Mouse (Mus musculus) lung, embryonic 14.5 days (tissue): ENCODE measurements at regions not wholly inside any gene's neighbourhood (a gene's known extent, or its start where the extent isn't known, plus 50 kb on each side); places are given as distances from the start of the nearest gene placed in this dataset.

Source experiments
- ATAC-seq: fragments of 200-750 bp; cut with Nextera tagmentation; 2 replicates; pipeline ENCODE4 v1.8.0; 2017; ENCODE audit warnings: mild to moderate bottlenecking, moderate TSS enrichment, moderate library complexity; ENCODE audit not compliant: insufficient read depth
- DNase-seq: peaks from one replicate; pipeline ENCODE4 v3.0.0-alpha.2; 2015
- H3K27ac ChIP-seq: fragments of 300-500 bp; sonication (generic); 2 replicates; pipeline ENCODE4 v1.5.1; 2014; ENCODE audit warnings: low read depth, mild to moderate bottlenecking, moderate library complexity
- H3K27me3 ChIP-seq: fragments of 300-500 bp; sonication (generic); 2 replicates; pipeline ENCODE4 v1.6.1; 2014; ENCODE audit warnings: low read length, control low read depth; ENCODE audit not compliant: insufficient read depth
- H3K36me3 ChIP-seq: fragments of 300-500 bp; sonication (generic); 2 replicates; pipeline ENCODE4 v1.6.1; 2014; ENCODE audit warnings: control low read depth; ENCODE audit not compliant: insufficient read depth
- H3K4me1 ChIP-seq: fragments of 300-500 bp; sonication (generic); 2 replicates; pipeline ENCODE4 v1.6.1; 2014; ENCODE audit warnings: antibody characterized with exemption, control low read depth; ENCODE audit not compliant: insufficient read depth
- H3K4me2 ChIP-seq: fragments of 300-500 bp; sonication (generic); 2 replicates; pipeline ENCODE4 v1.6.1; 2014; ENCODE audit warnings: mild to moderate bottlenecking
- H3K4me3 ChIP-seq: fragments of 300-500 bp; sonication (generic); 2 replicates; pipeline ENCODE4 v1.5.1; 2014; ENCODE audit warnings: low read depth, low read length
- H3K9ac ChIP-seq: fragments of 300-500 bp; sonication (generic); 2 replicates; pipeline ENCODE4 v1.6.1; 2014
- H3K9me3 ChIP-seq: fragments of 300-500 bp; sonication (generic); 2 replicates; pipeline ENCODE4 v1.6.1; 2016; ENCODE audit warnings: low read depth, low read length, control low read depth
- CTCF ChIP-seq: IDR thresholded peaks from 2 replicates; pipeline ENCODE4 v1.5.1; 2016; ENCODE audit warnings: antibody characterized with exemption, low read depth
- WGBS: fragments of 180-500 bp; shearing (Covaris S2); extraction: QIAGEN DNeasy Blood & Tissue Kit; methylation state at CpG from one replicate; pipeline ENCODE4 v1.1.7; 2014; 5-methylcytosine and 5-hydroxymethylcytosine counted together

- DNase-seq (no peak), ATAC-seq (no peak)
- no peak overlapping the region for H3K27ac ChIP-seq
- no peak overlapping the region for H3K9ac ChIP-seq
- H3K9me3 ChIP-seq, result no peaks in the 10 kb centered on the region
- TF ChIP-seq CTCF, result no peak
- 90% methylated on average over 3 of the region's 3 CpGs for WGBS
- H3K27me3 ChIP-seq, result no peaks in the 10 kb centered on the region
- no peak overlapping the region for H3K4me2 ChIP-seq
- H3K4me1 ChIP-seq, result no peaks in the 10 kb centered on the region
- no peaks in the 10 kb centered on the region for H3K36me3 ChIP-seq
- H3K4me3 ChIP-seq, result no peak overlapping the region
Measured at GRCm38 (mm10) chr9:91957061-91957460, 235.7 kb upstream of the Plscr5 start.

- no peak overlapping the region for H3K4me3 ChIP-seq
- H3K4me2 ChIP-seq, result no peak overlapping the region
- H3K27ac ChIP-seq, result no peak overlapping the region
- H3K4me1 ChIP-seq, result no peaks in the 10 kb centered on the region
- DNase-seq, result no peak
- no peaks in the 10 kb centered on the region for H3K36me3 ChIP-seq
- TF ChIP-seq CTCF, result no peak
- WGBS, result 55% methylated on average over 1 of the region's 1 CpGs
- no peak overlapping the region for H3K9ac ChIP-seq
- no peaks in the 10 kb centered on the region for H3K9me3 ChIP-seq
- ATAC-seq, result no peak
- H3K27me3 ChIP-seq, result no peaks in the 10 kb centered on the region
Measured at GRCm38 (mm10) chr9:91948746-91949145, 244.0 kb upstream of the Plscr5 start.

GRCm38 (mm10) chr9:91942001-91942400, 250.7 kb upstream of the Plscr5 start:
- no peak for TF ChIP-seq CTCF
- Histone ChIP-seq H3K4me1 (no peaks in the 10 kb centered on the region), H3K27ac (no peak overlapping the region), H3K27me3 (no peaks in the 10 kb centered on the region), H3K36me3 (no peaks in the 10 kb centered on the region), H3K9ac (no peak overlapping the region), H3K9me3 (no peaks in the 10 kb centered on the region), H3K4me2 (no peak overlapping the region), H3K4me3 (no peak overlapping the region)
- peak; percentile 17 for DNase-seq
- WGBS, result 39% methylated on average over 1 of the region's 1 CpGs
- ATAC-seq, result no peak

- Histone ChIP-seq H3K4me3 (no peak overlapping the region), H3K9me3 (no peaks in the 10 kb centered on the region), H3K27ac (no peak overlapping the region), H3K27me3 (no peaks in the 10 kb centered on the region), H3K4me1 (no peaks in the 10 kb centered on the region), H3K9ac (no peak overlapping the region), H3K4me2 (no peak overlapping the region), H3K36me3 (no peaks in the 10 kb centered on the region)
- TF ChIP-seq CTCF, result no peak
- WGBS, result 75% methylated on average over 4 of the region's 4 CpGs
- DNase-seq (no peak), ATAC-seq (no peak)
Measured at GRCm38 (mm10) chr9:91938729-91939128, 254.0 kb upstream of the Plscr5 start.

GRCm38 (mm10) chr9:91904066-91904465, 288.7 kb upstream of the Plscr5 start:
- no peaks in the 10 kb centered on the region for H3K9me3 ChIP-seq
- DNase-seq (no peak), ATAC-seq (no peak)
- WGBS, result 82% methylated on average over 5 of the region's 5 CpGs
- H3K36me3 ChIP-seq, result no peaks in the 10 kb centered on the region
- no peak overlapping the region for H3K27ac ChIP-seq
- H3K4me1 ChIP-seq, result no peaks in the 10 kb centered on the region
- H3K4me3 ChIP-seq, result no peak overlapping the region
- no peak overlapping the region for H3K4me2 ChIP-seq
- H3K27me3 ChIP-seq, result no peaks in the 10 kb centered on the region
- no peak for TF ChIP-seq CTCF
- no peak overlapping the region for H3K9ac ChIP-seq

- Histone ChIP-seq H3K36me3 (no peaks in the 10 kb centered on the region), H3K4me1 (no peaks in the 10 kb centered on the region), H3K4me2 (no peak overlapping the region), H3K27me3 (no peaks in the 10 kb centered on the region), H3K9me3 (no peaks in the 10 kb centered on the region), H3K27ac (no peak overlapping the region), H3K4me3 (no peak overlapping the region), H3K9ac (no peak overlapping the region)
- no peak for ATAC-seq
- no peak for TF ChIP-seq CTCF
- DNase-seq, result no peak
Measured at GRCm38 (mm10) chr9:91900956-91901355, 291.8 kb upstream of the Plscr5 start.

- Histone ChIP-seq H3K4me3 (no peak overlapping the region), H3K4me2 (no peak overlapping the region)
- WGBS, result 58% methylated on average over 1 of the region's 1 CpGs
Measured at GRCm38 (mm10) chr9:91876823-91877222, 315.9 kb upstream of the Plscr5 start.

GRCm38 (mm10) chr9:91831556-91831955, 361.2 kb upstream of the Plscr5 start:
- 50% methylated on average over 3 of the region's 3 CpGs for WGBS
- H3K27ac ChIP-seq, result no peak overlapping the region
- ATAC-seq, result no peak

More at GRCm38 (mm10) chr9:91876823-91877222, 315.9 kb upstream of the Plscr5 start:
- no peak for TF ChIP-seq CTCF
- Histone ChIP-seq H3K36me3 (no peaks in the 10 kb centered on the region), H3K27ac (no peak overlapping the region), H3K9me3 (no peaks in the 10 kb centered on the region), H3K4me1 (no peaks in the 10 kb centered on the region), H3K27me3 (no peaks in the 10 kb centered on the region), H3K9ac (no peak overlapping the region)
- no peak for DNase-seq
- ATAC-seq, result no peak

More at GRCm38 (mm10) chr9:91831556-91831955, 361.2 kb upstream of the Plscr5 start:
- Histone ChIP-seq H3K27me3 (no peaks in the 10 kb centered on the region), H3K9ac (no peak overlapping the region), H3K9me3 (no peaks in the 10 kb centered on the region), H3K4me3 (no peak overlapping the region), H3K4me2 (no peak overlapping the region), H3K4me1 (no peaks in the 10 kb centered on the region), H3K36me3 (no peaks in the 10 kb centered on the region)
- DNase-seq, result no peak
- no peak for TF ChIP-seq CTCF
